Mouse (Mus musculus): ENCODE data around the gene Sympk. TPM values are rescaled to one million over a fixed set of nuclear protein-coding genes. Genes with fewer than 3 reads are reported as not detected.

Sympk gene
- polyA plus RNA-seq, 1 experiment from 2014 or later, result 29.6 TPM

GRCm38 (mm10) chr7:19000421-19000820 is 23.8 kb upstream of the Sympk start:
- 42% methylated on average over 10 of the region's 10 CpGs for WGBS
- no peak for ATAC-seq
- H3K9me3 ChIP-seq, result no peaks in the 10 kb centered on the region

GRCm38 (mm10) chr7:19001066-19001806 is 22.9 kb upstream of the Sympk start:
- Histone ChIP-seq H3K27ac (peak overlapping the region; percentile 82), H3K4me3 (replicated peaks) (peak overlapping the region; percentile 36), H3K9me3 (no peaks in the 10 kb centered on the region), H3K9ac (peak overlapping the region; percentile 44), H3K27me3 (replicated peaks) (no peaks in the 10 kb centered on the region), H3K4me1 (replicated peaks) (peaks cover 40% of the 10 kb centered on the region), H3K4me2 (replicated peaks) (peak overlapping the region; percentile 63), H3K36me3 (peaks cover 8% of the 10 kb centered on the region; the same call in 1 of the 2 replicates)
- 24% methylated on average over 18 of the region's 18 CpGs for WGBS
- ATAC-seq, result peak; percentile 9

More at GRCm38 (mm10) chr7:19000421-19000820, 23.8 kb upstream of the Sympk start:
- peak overlapping the region; percentile 82; the same call in 1 of the 2 replicates for H3K27ac ChIP-seq
- no peaks in the 10 kb centered on the region for H3K27me3 ChIP-seq (replicated peaks)
- H3K9ac ChIP-seq, result peak overlapping the region; percentile 44
- peaks cover 32% of the 10 kb centered on the region for H3K4me1 ChIP-seq (replicated peaks)
- peak overlapping the region; percentile 63 for H3K4me2 ChIP-seq (replicated peaks)
- H3K4me3 ChIP-seq (replicated peaks), result peak overlapping the region; percentile 36
- peaks cover 3% of the 10 kb centered on the region; the same call in 1 of the 2 replicates for H3K36me3 ChIP-seq

DNA sequence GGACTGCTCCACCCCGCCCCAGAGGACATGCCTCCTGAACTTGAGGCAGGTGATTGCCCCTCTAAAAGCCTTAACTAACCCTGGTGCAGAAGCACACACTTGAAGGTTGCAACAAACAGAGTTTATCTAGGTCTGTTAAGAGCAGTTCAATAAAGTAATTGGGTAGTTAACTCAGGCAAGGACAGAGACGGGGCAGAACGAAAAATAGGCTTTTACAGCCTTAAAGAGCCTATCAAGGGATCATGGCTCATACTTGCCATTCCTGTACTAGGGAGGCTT is 22.4 kb upstream of the Sympk start:
- Histone ChIP-seq H3K36me3 (peaks cover 8% of the 10 kb centered on the region; the same call in 1 of the 2 replicates), H3K9ac (no peak overlapping the region), H3K4me2 (replicated peaks) (peak overlapping the region; percentile 63), H3K4me3 (replicated peaks) (no peak overlapping the region), H3K27me3 (replicated peaks) (no peaks in the 10 kb centered on the region), H3K27ac (peak overlapping the region; percentile 82), H3K9me3 (no peaks in the 10 kb centered on the region), H3K4me1 (replicated peaks) (peaks cover 42% of the 10 kb centered on the region)
- 45% methylated on average over 3 of the region's 3 CpGs for WGBS
- no peak for ATAC-seq

DNA sequence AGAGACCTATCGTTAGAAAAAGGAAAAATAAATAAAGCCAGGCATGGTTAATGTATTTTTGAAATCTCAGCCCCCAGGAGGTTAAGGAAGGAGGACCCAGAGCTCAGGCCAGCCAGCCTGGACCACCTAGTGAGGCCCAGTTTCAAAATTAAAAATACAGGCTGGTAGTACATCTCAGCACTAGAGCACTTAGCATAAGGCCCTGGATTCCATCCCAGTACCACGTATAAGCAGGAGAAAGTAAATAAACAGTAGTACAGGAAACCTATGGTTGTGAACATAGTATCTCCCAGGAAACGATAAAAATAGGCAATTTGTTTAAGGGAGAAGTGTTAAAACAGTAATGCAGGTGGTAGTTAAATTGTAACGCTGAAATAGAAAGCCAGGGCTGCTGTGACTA is 22.1 kb upstream of the Sympk start:
- peaks cover 8% of the 10 kb centered on the region; the same call in 1 of the 2 replicates for H3K36me3 ChIP-seq
- ATAC-seq, result no peak
- no peaks in the 10 kb centered on the region for H3K27me3 ChIP-seq (replicated peaks)
- H3K4me3 ChIP-seq (replicated peaks), result peak overlapping the region; percentile 38
- H3K9me3 ChIP-seq, result no peaks in the 10 kb centered on the region
- peak overlapping the region; percentile 52; the same call in 1 of the 2 replicates for H3K9ac ChIP-seq
- peak overlapping the region; percentile 75 for H3K4me2 ChIP-seq (replicated peaks)
- peaks cover 46% of the 10 kb centered on the region for H3K4me1 ChIP-seq (replicated peaks)
- WGBS, result 10% methylated on average over 4 of the region's 4 CpGs
- peak overlapping the region; percentile 82 for H3K27ac ChIP-seq

- WGBS, result under 1% methylated on average over 17 of the region's 17 CpGs
- peaks cover 54% of the 10 kb centered on the region for H3K4me1 ChIP-seq (replicated peaks)
Measured at GRCm38 (mm10) chr7:19002848-19003498, 21.2 kb upstream of the Sympk start.

GRCm38 (mm10) chr7:19003902-19004630 is 20.1 kb upstream of the Sympk start, which contains the start of gene Irf2bp1:
Gene Irf2bp1 (plus strand): TSS chr7:19004044.
- Histone ChIP-seq H3K27ac (peak within 1 kb of the TSS; percentile 99), H3K4me1 (replicated peaks) (peaks cover 56% of the 10 kb centered on the region), H3K9ac (peak within 1 kb of the TSS; percentile 93), H3K9me3 (no peaks in the 10 kb centered on the region), H3K27me3 (replicated peaks) (no peaks in the 10 kb centered on the region), H3K4me3 (replicated peaks) (peak within 1 kb of the TSS; percentile 78), H3K36me3 (peaks cover 8% of the 10 kb centered on the region; the same call in 1 of the 2 replicates), H3K4me2 (replicated peaks) (peak within 1 kb of the TSS; percentile 98)
- peak; percentile 57 for ATAC-seq
- WGBS, result under 1% methylated on average over 89 of the region's 90 CpGs

More at GRCm38 (mm10) chr7:19002848-19003498, 21.2 kb upstream of the Sympk start:
- no peaks in the 10 kb centered on the region for H3K27me3 ChIP-seq (replicated peaks)
- peak overlapping the region; percentile 75 for H3K4me2 ChIP-seq (replicated peaks)
- ATAC-seq, result peak; percentile 47
- peaks cover 8% of the 10 kb centered on the region; the same call in 1 of the 2 replicates for H3K36me3 ChIP-seq
- no peaks in the 10 kb centered on the region for H3K9me3 ChIP-seq
- peak overlapping the region; percentile 38 for H3K4me3 ChIP-seq (replicated peaks)
- H3K9ac ChIP-seq, result peak overlapping the region; percentile 52
- peak overlapping the region; percentile 82 for H3K27ac ChIP-seq

DNA sequence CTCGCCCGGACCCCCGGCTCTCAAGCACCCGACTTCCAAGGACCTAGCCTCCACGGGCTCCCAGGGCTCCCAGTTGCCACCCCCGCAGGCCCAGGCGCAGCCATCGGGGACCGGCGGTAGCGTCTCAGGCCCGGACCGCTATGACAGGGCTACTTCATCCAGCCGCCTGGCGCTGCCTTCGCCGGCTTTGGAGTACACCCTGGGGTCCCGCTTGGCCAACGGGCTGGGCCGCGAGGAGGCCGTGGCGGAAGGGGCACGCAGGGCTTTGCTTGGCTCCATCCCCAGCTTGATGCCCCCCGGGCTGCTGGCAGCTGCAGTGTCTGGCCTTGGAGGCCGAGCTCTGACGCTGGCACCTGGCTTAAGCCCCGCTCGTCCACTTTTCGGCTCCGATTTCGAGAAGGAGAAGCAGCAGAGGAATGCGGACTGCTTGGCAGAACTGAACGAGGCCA is 19.5 kb upstream of the Sympk start:
- H3K4me1 ChIP-seq (replicated peaks), result peaks cover 62% of the 10 kb centered on the region

GRCm38 (mm10) chr7:19005417-19006121 is 18.6 kb upstream of the Sympk start:
- Histone ChIP-seq H3K4me1 (replicated peaks) (peaks cover 61% of the 10 kb centered on the region), H3K27me3 (replicated peaks) (no peaks in the 10 kb centered on the region), H3K36me3 (peaks cover 8% of the 10 kb centered on the region; the same call in 1 of the 2 replicates), H3K27ac (peak overlapping the region; percentile 99; the same call in 1 of the 2 replicates), H3K9me3 (no peaks in the 10 kb centered on the region), H3K9ac (peak overlapping the region; percentile 93; the same call in 1 of the 2 replicates), H3K4me3 (replicated peaks) (peak overlapping the region; percentile 78), H3K4me2 (replicated peaks) (peak overlapping the region; percentile 98)
- WGBS, result 73% methylated on average over 34 of the region's 34 CpGs
- no peak for ATAC-seq

More for the DNA sequence above, 19.5 kb upstream of the Sympk start:
- H3K27me3 ChIP-seq (replicated peaks), result no peaks in the 10 kb centered on the region
- H3K4me2 ChIP-seq (replicated peaks), result peak overlapping the region; percentile 98
- peak overlapping the region; percentile 78 for H3K4me3 ChIP-seq (replicated peaks)
- H3K9me3 ChIP-seq, result no peaks in the 10 kb centered on the region
- peak overlapping the region; percentile 93 for H3K9ac ChIP-seq
- no peak for ATAC-seq
- 4% methylated on average over 34 of the region's 34 CpGs for WGBS
- H3K36me3 ChIP-seq, result peaks cover 8% of the 10 kb centered on the region; the same call in 1 of the 2 replicates
- peak overlapping the region; percentile 99 for H3K27ac ChIP-seq

DNA sequence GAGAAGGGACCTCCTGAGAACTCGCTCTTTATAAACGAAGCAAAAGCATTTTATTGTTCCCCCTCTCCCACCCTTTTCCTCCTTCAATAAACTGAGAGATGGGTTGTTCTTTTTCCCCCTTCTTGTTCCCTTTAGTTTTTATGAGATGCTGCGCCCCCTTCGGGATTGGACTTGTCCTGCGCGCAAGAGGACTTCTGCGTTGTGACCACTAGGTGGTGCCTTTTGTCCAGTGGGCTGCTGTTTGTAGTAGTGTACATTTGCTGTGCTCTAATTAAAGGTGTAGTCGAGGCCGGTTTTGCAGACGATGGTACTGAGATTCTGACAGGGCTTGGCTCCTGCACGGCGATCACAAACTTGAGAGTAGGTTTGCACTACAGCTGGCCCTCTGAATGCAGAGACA is 17.7 kb upstream of the Sympk start:
- peaks cover 8% of the 10 kb centered on the region; the same call in 1 of the 2 replicates for H3K36me3 ChIP-seq
- H3K9me3 ChIP-seq, result no peaks in the 10 kb centered on the region
- peak overlapping the region; percentile 98 for H3K4me2 ChIP-seq (replicated peaks)
- H3K27ac ChIP-seq, result peak overlapping the region; percentile 81
- H3K4me1 ChIP-seq (replicated peaks), result peaks cover 55% of the 10 kb centered on the region
- 7% methylated on average over 12 of the region's 12 CpGs for WGBS
- peak overlapping the region; percentile 78 for H3K4me3 ChIP-seq (replicated peaks)
- H3K9ac ChIP-seq, result 0 out of 2 replicates have a peak overlapping the region, but pooled peaks have one; percentile 93
- no peaks in the 10 kb centered on the region for H3K27me3 ChIP-seq (replicated peaks)
- peak; percentile 21; the same call in 1 of the 2 replicates for ATAC-seq

- Histone ChIP-seq H3K4me1 (replicated peaks) (peaks cover 56% of the 10 kb centered on the region), H3K36me3 (peaks cover 8% of the 10 kb centered on the region; the same call in 1 of the 2 replicates), H3K9me3 (no peaks in the 10 kb centered on the region), H3K4me2 (replicated peaks) (peak overlapping the region; percentile 44), H3K27me3 (replicated peaks) (no peaks in the 10 kb centered on the region), H3K9ac (peak overlapping the region; percentile 17; the same call in 1 of the 2 replicates), H3K4me3 (replicated peaks) (peak overlapping the region; percentile 12; the same call in 1 of the 2 replicates), H3K27ac (peak overlapping the region; percentile 81)
- peak; percentile 59 for ATAC-seq
- 49% methylated on average over 13 of the region's 13 CpGs for WGBS
Measured at GRCm38 (mm10) chr7:19007026-19007977, 16.9 kb upstream of the Sympk start.

Measured in intestine, embryonic 15.5 days (tissue).